Mouse (Mus musculus): ENCODE data around the gene Cela2a. TPM values are rescaled to one million over a fixed set of nuclear protein-coding genes. Genes with fewer than 3 reads are reported as not detected.
A peak's percentile ranks its signal among the peaks of the same experiment; 100 is the strongest.

Gene Cela2a
- polyA plus RNA-seq, 1 experiment from 2014 or later = 0.18 TPM

DNA sequence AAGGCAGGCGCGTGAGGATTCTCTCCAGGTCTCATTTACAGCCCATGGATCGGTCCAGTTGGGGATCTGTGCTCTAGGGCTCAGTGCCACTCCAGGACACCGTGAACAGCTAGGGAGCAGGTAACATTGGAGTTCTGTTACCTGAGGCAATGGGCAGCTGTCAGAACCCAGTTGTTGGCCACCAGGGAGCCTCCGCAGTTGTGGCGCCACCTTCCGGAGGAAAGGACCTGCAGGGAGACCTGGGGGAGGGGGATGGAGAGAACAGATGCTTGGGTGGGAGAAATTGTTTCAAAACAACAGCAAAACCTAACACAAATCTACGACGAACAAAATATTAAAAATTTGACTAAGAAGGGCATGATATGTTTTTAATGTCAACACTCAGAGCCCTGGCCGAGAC, 3.9 kb downstream of the Cela2a start:
- 80% methylated on average over 10 of the region's 10 CpGs for WGBS
- H3K27ac ChIP-seq = no peak overlapping the region
- H3K27me3 ChIP-seq (ENCODE audit: insufficient read depth, low read length) = no peaks in the 10 kb centered on the region
- no peaks in the 10 kb centered on the region for H3K36me3 ChIP-seq (ENCODE audit: insufficient read depth, low read length)
- H3K9me3 ChIP-seq (replicated peaks; ENCODE audit: low read length) = no peaks in the 10 kb centered on the region
- H3K4me1 ChIP-seq (replicated peaks; ENCODE audit: insufficient read depth, low read length) = no peaks in the 10 kb centered on the region
- DNase-seq (ENCODE audit: low spot score) (no peak), ATAC-seq (replicated peaks; ENCODE audit: low FRiP score, low read depth) (no peak)
- H3K4me2 ChIP-seq (ENCODE audit: low read length) = no peak overlapping the region
- peak; percentile 48; the same call in 1 of the 2 replicates for TF ChIP-seq CTCF (IDR thresholded peaks at IDR 0.05; ENCODE audit: low read depth)
- no peak overlapping the region for H3K4me3 ChIP-seq (replicated peaks; ENCODE audit: low read depth, low read length)
- no peak overlapping the region for H3K9ac ChIP-seq (ENCODE audit: low read depth, low read length)

DNA sequence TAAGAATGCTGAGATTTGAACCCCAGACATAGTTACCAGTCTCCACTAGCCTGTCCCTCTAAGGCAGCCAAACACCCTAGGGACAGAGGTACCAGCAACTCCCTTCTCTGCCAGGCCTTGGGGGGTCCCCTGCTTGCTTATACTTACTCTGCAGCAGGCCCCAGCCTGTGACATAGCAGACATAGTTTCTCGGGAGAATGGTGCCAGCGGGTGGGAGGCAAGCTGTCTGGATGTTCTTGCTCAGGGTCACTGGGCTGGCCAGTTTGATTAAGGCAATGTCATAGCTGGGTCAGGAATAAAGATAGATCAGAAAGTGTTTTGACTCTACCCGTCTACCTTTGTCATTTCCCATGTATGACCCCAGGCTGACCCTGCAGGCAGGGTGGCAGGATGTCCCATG, 4.8 kb downstream of the Cela2a start:
- TF ChIP-seq CTCF (IDR thresholded peaks at IDR 0.05; ENCODE audit: low read depth) = no peak
- Histone ChIP-seq H3K4me3 (replicated peaks; ENCODE audit: low read depth, low read length) (no peak overlapping the region), H3K4me2 (ENCODE audit: low read length) (no peak overlapping the region), H3K9me3 (replicated peaks; ENCODE audit: low read length) (no peaks in the 10 kb centered on the region), H3K9ac (ENCODE audit: low read depth, low read length) (no peak overlapping the region), H3K36me3 (ENCODE audit: insufficient read depth, low read length) (no peaks in the 10 kb centered on the region), H3K27me3 (ENCODE audit: insufficient read depth, low read length) (no peaks in the 10 kb centered on the region), H3K4me1 (replicated peaks; ENCODE audit: insufficient read depth, low read length) (no peaks in the 10 kb centered on the region), H3K27ac (no peak overlapping the region)
- ATAC-seq (replicated peaks; ENCODE audit: low FRiP score, low read depth) = no peak
- DNase-seq (ENCODE audit: low spot score) = no peak
- WGBS = 57% methylated on average over 3 of the region's 3 CpGs

DNA sequence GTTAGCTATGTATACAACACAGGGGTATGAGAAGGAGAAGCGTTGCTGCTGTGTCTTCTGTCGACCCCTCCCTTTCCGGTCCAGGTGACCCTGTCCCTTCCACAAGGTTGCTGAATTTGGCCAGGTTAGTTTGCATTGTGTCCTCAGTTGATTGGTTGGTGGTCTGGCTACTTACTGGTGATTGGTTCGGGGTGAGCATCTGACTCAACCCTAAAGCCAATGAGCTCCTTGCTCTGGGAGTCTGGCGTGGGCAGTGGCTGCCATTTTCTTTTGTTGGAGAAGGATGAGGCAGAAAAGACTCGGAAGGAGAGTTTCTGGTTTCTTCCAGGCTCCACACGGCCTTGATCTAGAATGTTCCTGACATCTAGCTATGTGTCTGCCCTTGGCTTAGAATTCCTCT, 6.6 kb downstream of the Cela2a start:
- Histone ChIP-seq H3K9ac (ENCODE audit: low read depth, low read length) (no peak overlapping the region), H3K4me2 (ENCODE audit: low read length) (no peak overlapping the region), H3K9me3 (replicated peaks; ENCODE audit: low read length) (no peaks in the 10 kb centered on the region), H3K4me3 (replicated peaks; ENCODE audit: low read depth, low read length) (no peak overlapping the region), H3K27me3 (ENCODE audit: insufficient read depth, low read length) (no peaks in the 10 kb centered on the region), H3K36me3 (ENCODE audit: insufficient read depth, low read length) (peaks cover 5% of the 10 kb centered on the region; the same call in 1 of the 2 replicates), H3K27ac (no peak overlapping the region), H3K4me1 (replicated peaks; ENCODE audit: insufficient read depth, low read length) (no peaks in the 10 kb centered on the region)
- ATAC-seq (replicated peaks; ENCODE audit: low FRiP score, low read depth) (no peak), DNase-seq (ENCODE audit: low spot score) (no peak)
- no peak for TF ChIP-seq CTCF (IDR thresholded peaks at IDR 0.05; ENCODE audit: low read depth)
- 93% methylated on average over 7 of the region's 7 CpGs for WGBS

DNA sequence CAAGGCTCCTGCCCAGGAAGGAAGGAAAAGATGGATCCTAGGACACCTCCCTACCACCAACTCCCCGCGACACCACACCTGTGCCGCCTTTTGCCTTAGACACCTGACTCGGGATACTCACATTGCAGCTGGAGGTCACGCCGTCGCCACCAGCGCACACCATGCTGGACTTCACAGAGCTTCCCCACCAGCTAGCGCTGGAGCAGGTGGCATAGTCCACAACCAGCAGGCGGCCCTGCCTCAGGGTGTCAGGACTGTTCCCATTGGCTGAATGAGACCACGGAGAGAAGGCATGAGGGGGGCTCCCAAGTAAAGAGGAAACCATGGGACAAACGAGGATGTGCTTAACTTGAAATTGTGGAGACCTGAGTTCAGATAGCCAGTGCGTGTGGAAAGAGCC, 7.1 kb downstream of the Cela2a start:
- Histone ChIP-seq H3K4me3 (replicated peaks; ENCODE audit: low read depth, low read length) (no peak overlapping the region), H3K27ac (no peak overlapping the region), H3K4me1 (replicated peaks; ENCODE audit: insufficient read depth, low read length) (no peaks in the 10 kb centered on the region), H3K27me3 (ENCODE audit: insufficient read depth, low read length) (no peaks in the 10 kb centered on the region), H3K9ac (ENCODE audit: low read depth, low read length) (no peak overlapping the region), H3K9me3 (replicated peaks; ENCODE audit: low read length) (no peaks in the 10 kb centered on the region), H3K4me2 (ENCODE audit: low read length) (no peak overlapping the region), H3K36me3 (ENCODE audit: insufficient read depth, low read length) (peaks cover 5% of the 10 kb centered on the region; the same call in 1 of the 2 replicates)
- DNase-seq (ENCODE audit: low spot score) = no peak
- 87% methylated on average over 13 of the region's 13 CpGs for WGBS
- ATAC-seq (replicated peaks; ENCODE audit: low FRiP score, low read depth) = no peak
- no peak for TF ChIP-seq CTCF (IDR thresholded peaks at IDR 0.05; ENCODE audit: low read depth)

DNA sequence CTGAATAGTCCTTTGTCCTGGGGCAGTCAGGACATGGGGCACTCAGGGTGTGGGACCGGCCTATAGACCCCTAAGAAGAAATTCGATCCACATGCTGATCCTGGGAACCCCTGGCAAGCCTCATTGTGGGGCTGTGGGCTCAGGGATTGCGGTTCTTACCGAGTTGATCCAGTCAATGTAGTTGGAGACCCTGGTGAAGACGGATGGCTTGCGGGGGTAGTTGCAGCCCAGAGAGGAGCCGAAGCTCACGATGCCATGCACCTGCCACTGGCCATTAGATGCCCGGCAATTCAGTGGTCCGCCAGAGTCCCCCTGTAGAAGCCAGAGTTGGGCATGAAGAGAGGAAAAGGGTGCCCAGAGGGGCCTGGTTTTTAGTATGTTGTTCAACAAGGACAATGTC, 8.3 kb downstream of the Cela2a start:
- ATAC-seq (replicated peaks; ENCODE audit: low FRiP score, low read depth) = no peak
- 70% methylated on average over 10 of the region's 10 CpGs for WGBS
- no peak overlapping the region for H3K4me3 ChIP-seq (replicated peaks; ENCODE audit: low read depth, low read length)
- no peak overlapping the region for H3K9ac ChIP-seq (ENCODE audit: low read depth, low read length)
- H3K4me1 ChIP-seq (replicated peaks; ENCODE audit: insufficient read depth, low read length) = no peaks in the 10 kb centered on the region
- H3K4me2 ChIP-seq (ENCODE audit: low read length) = no peak overlapping the region
- no peaks in the 10 kb centered on the region for H3K9me3 ChIP-seq (replicated peaks; ENCODE audit: low read length)
- H3K27ac ChIP-seq = no peak overlapping the region
- no peaks in the 10 kb centered on the region for H3K27me3 ChIP-seq (ENCODE audit: insufficient read depth, low read length)
- peaks cover 16% of the 10 kb centered on the region for H3K36me3 ChIP-seq (ENCODE audit: insufficient read depth, low read length)
- TF ChIP-seq CTCF (IDR thresholded peaks at IDR 0.05; ENCODE audit: low read depth) = no peak
- no peak for DNase-seq (ENCODE audit: low spot score)

DNA sequence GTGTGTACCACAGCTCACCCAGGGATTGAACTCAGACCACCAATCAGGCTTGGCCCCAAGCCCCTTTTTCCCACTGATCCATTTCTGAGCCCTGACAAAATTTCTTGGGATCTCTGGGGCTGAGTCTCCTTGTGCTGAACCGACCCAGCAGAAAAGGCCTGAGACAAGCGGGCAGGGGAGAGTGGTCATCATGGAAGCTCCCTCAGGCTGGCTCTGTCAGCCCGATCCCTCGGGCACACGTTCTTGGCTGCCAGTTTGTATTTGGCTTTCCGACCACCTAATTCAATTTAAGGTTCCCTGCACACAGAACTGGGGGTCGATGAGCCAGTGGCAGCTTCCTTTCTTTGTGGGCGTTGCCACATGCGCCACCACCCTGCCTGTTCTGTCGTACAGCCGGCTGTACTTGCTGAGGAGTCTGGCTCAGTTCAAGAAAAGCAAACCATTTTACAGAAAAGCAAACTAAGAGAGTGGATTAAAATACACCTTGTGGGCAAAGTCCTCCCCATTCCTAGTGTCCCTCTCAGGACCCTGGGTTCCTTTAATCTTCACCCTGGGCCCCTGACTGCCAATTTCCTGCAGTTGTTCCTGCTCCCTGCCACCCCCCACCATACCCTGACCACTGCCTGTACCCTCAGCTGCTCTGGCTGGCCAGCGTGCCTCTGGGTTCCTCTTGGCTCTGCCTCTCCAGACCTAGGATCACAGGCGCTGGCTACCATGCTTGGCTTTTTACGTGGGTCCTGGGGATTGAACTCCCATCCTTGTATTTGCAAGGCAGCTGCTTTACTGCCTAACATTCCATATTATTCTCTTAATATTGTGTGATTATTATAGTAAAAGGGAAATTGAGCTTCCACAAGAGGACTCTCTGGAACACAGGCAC, 8.9 kb downstream of the Cela2a start:
- H3K27ac ChIP-seq = no peak overlapping the region
- 57% methylated on average over 14 of the region's 14 CpGs for WGBS

More for the DNA sequence above, 8.9 kb downstream of the Cela2a start:
- no peak overlapping the region for H3K4me2 ChIP-seq (ENCODE audit: low read length)
- TF ChIP-seq CTCF (IDR thresholded peaks at IDR 0.05; ENCODE audit: low read depth) = no peak
- H3K9ac ChIP-seq (ENCODE audit: low read depth, low read length) = no peak overlapping the region
- peaks cover 23% of the 10 kb centered on the region for H3K36me3 ChIP-seq (ENCODE audit: insufficient read depth, low read length)
- H3K9me3 ChIP-seq (replicated peaks; ENCODE audit: low read length) = no peaks in the 10 kb centered on the region
- ATAC-seq (replicated peaks; ENCODE audit: low FRiP score, low read depth) (no peak), DNase-seq (ENCODE audit: low spot score) (no peak)
- no peaks in the 10 kb centered on the region for H3K27me3 ChIP-seq (ENCODE audit: insufficient read depth, low read length)
- no peak overlapping the region for H3K4me3 ChIP-seq (replicated peaks; ENCODE audit: low read depth, low read length)
- H3K4me1 ChIP-seq (replicated peaks; ENCODE audit: insufficient read depth, low read length) = no peaks in the 10 kb centered on the region

All from kidney, postnatal 0 days (tissue).